Mouse (Mus musculus): ENCODE data around the gene Rufy1. TPM values are rescaled to one million over a fixed set of nuclear protein-coding genes. Genes with fewer than 3 reads are reported as not detected.
A peak's percentile ranks its signal among the peaks of the same experiment; 100 is the strongest.

The Rufy1 gene
- polyA plus RNA-seq, 1 experiment from 2014 or later, result 29.0 TPM

DNA sequence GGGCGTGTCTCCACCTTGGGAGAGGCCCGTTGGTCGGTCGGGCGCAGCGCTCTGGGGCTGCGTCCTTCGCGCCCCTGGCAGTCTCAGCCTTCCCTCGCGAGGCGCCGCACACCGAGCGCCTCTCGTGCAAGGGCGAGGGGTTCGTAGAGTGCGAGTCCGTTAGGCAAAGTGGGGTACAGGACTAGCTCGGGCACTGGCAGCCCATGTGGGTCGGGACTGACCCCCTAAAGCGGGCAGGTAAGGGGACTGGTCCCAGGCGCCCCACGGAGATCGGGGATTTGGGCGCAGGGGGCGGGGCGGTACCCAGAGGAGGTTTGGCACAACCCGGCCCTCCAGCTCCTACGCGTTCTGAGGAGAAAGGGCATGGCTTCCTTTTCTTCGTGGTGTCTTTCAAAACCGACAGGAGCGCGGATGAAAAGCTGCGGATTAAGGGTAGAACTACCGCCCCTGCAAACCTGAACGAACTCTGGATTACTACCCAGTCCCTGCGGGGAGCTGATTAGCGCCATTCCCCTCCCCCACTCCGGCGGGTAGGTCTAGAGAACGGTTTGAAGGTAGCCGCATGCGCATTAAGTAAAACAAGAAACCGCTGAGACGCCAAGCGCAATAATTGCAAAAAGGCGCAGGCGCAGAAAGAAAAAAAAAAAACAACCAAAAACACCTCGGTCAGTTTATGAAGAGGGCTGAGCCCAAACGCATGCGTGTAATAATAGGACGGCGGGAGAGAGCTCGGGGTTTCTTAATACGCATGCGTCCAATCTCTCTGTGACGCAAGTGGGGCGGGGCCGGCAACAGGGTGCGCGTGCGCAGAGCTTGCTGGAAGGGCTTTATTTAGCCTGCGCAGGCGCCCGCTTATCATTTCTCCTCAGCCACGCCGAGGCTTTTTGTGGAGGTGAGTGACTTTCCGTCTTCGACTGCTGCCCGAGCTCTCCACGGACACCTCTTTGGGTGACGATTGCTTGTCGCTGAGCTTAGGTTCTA, 53.7 kb downstream of the Rufy1 start, which contains the start of gene Hnrnph1:
Gene Hnrnph1, plus strand, starts transcription at position 80 of the 981 bp plus-strand sequence.
- Histone ChIP-seq H3K36me3 (ENCODE audit: insufficient read depth, low read length) (peaks cover 7% of the 10 kb centered on the region), H3K27ac (peak within 1 kb of the TSS; percentile 100), H3K9me3 (replicated peaks; ENCODE audit: low read length) (no peaks in the 10 kb centered on the region), H3K4me1 (replicated peaks; ENCODE audit: insufficient read depth, low read length) (0 out of 2 replicates have a peak, but pooled peaks cover 7% of the 10 kb centered on the region), H3K9ac (ENCODE audit: low read depth, low read length) (peak within 1 kb of the TSS; percentile 99), H3K27me3 (ENCODE audit: insufficient read depth, low read length) (no peaks in the 10 kb centered on the region), H3K4me2 (ENCODE audit: low read length) (peak within 1 kb of the TSS; percentile 95), H3K4me3 (replicated peaks; ENCODE audit: low read depth, low read length) (peak within 1 kb of the TSS; percentile 100)
- DNase-seq (ENCODE audit: low spot score) (peak; percentile 100), ATAC-seq (replicated peaks; ENCODE audit: low FRiP score, low read depth) (peak; percentile 89)
- under 1% methylated on average over 76 of the region's 76 CpGs for WGBS
- no peak for TF ChIP-seq CTCF (IDR thresholded peaks at IDR 0.05; ENCODE audit: low read depth)

DNA sequence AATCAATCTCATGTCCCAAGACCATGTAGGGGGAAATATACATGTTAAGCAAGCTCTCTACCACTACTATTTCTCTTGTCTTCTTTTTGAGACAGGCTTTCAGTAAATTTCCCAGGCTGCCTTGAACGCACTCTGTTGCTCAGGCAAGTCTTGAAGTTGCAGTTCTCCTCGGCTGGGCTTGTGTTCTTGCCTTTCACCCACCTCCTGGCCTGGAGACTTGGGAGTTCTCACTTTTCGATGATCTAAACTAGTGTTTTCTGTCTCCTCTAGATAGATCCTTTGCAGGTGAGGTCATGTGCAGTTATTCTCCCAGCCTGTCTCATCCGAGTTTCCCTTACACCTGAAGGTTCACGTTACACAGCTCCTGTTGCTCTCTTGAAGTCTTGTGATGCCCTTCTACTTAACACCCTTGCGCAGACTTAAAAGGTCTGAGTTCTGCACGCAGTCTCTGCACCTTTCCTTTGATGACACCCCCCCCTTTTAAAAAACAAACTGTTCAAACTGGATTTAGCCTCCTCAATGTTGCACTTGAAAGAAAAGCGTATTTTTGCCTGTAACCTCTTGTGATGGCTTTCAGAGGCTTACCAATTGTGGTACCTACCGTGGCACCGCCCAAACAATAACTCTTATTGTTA, 54.7 kb downstream of the Rufy1 start:
- peak overlapping the region; percentile 95 for H3K4me2 ChIP-seq (ENCODE audit: low read length)
- no peaks in the 10 kb centered on the region for H3K27me3 ChIP-seq (ENCODE audit: insufficient read depth, low read length)
- no peak for TF ChIP-seq CTCF (IDR thresholded peaks at IDR 0.05; ENCODE audit: low read depth)
- H3K4me1 ChIP-seq (replicated peaks; ENCODE audit: insufficient read depth, low read length), result 0 out of 2 replicates have a peak, but pooled peaks cover 7% of the 10 kb centered on the region
- H3K4me3 ChIP-seq (replicated peaks; ENCODE audit: low read depth, low read length), result peak overlapping the region; percentile 100
- WGBS, result 23% methylated on average over 10 of the region's 10 CpGs
- peak overlapping the region; percentile 100 for H3K27ac ChIP-seq
- no peaks in the 10 kb centered on the region for H3K9me3 ChIP-seq (replicated peaks; ENCODE audit: low read length)
- peak overlapping the region; percentile 79 for H3K9ac ChIP-seq (ENCODE audit: low read depth, low read length)
- no peak for ATAC-seq (replicated peaks; ENCODE audit: low FRiP score, low read depth)
- DNase-seq (ENCODE audit: low spot score), result no peak
- H3K36me3 ChIP-seq (ENCODE audit: insufficient read depth, low read length), result peaks cover 4% of the 10 kb centered on the region; the same call in 1 of the 2 replicates

DNA sequence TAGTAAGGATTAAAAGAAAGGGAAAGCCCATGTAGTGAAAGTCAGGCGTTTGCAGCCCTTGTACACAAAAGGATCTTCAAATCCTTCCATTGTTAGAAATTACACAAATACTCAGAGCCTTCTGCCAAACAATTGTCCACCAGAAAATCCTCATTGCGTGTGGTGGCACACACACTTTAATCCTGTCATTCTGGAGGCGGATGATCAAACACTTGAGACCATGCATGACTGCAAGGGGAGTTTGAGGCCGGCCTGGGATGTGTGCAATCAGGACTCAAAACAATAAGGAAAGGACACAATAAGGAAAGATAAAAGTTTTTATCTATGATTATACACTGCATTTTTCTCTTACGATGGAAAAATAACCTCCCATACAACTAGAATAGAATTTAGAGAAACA, 55.5 kb downstream of the Rufy1 start:
- 0 out of 2 replicates have a peak, but pooled peaks cover 7% of the 10 kb centered on the region for H3K4me1 ChIP-seq (replicated peaks; ENCODE audit: insufficient read depth, low read length)
- no peak overlapping the region for H3K27ac ChIP-seq
- no peak for TF ChIP-seq CTCF (IDR thresholded peaks at IDR 0.05; ENCODE audit: low read depth)
- H3K4me3 ChIP-seq (replicated peaks; ENCODE audit: low read depth, low read length), result no peak overlapping the region
- DNase-seq (ENCODE audit: low spot score) (no peak), ATAC-seq (replicated peaks; ENCODE audit: low FRiP score, low read depth) (no peak)
- peaks cover 4% of the 10 kb centered on the region; the same call in 1 of the 2 replicates for H3K36me3 ChIP-seq (ENCODE audit: insufficient read depth, low read length)
- 88% methylated on average over 5 of the region's 5 CpGs for WGBS
- no peaks in the 10 kb centered on the region for H3K9me3 ChIP-seq (replicated peaks; ENCODE audit: low read length)
- H3K9ac ChIP-seq (ENCODE audit: low read depth, low read length), result no peak overlapping the region
- H3K4me2 ChIP-seq (ENCODE audit: low read length), result no peak overlapping the region
- H3K27me3 ChIP-seq (ENCODE audit: insufficient read depth, low read length), result no peaks in the 10 kb centered on the region

DNA sequence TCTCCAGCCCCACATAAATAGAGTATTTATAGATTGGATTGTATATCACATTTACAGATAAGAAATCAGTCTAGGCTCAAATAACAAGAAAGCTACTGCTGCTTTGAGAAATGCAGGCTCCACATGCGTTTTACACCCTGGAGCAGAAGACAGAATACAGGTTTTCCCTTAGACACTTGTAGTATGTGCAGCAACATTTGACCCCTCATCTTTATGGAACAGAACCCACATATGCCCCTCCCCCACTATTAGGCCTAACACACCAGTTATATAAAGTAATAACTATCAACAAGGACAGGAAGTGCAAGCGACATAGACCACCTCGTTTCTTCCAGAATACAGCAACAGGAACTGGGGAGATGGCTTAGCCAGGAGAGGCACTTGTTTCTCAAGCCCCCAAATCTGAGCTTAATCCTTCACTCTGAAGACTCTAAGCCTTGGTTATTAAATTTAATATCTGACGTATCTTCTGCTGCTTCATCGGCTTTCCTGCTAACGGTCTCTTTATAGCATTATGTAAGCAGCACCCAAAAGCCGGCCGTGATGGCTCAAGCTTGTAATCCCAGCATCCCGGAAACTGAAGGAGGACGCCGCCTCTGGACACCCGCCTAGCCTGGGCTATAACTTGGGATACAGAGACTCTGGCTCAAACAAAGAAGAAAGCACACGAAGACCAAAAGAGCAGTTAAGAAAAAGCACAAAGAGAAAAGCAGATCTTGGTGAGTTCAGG, 56.5 kb downstream of the Rufy1 start:
- 92% methylated on average over 13 of the region's 13 CpGs for WGBS
- Histone ChIP-seq H3K27me3 (ENCODE audit: insufficient read depth, low read length) (no peaks in the 10 kb centered on the region), H3K9me3 (replicated peaks; ENCODE audit: low read length) (no peaks in the 10 kb centered on the region), H3K36me3 (ENCODE audit: insufficient read depth, low read length) (peaks cover under 1% of the 10 kb centered on the region; the same call in 1 of the 2 replicates), H3K27ac (no peak overlapping the region), H3K4me2 (ENCODE audit: low read length) (no peak overlapping the region), H3K4me1 (replicated peaks; ENCODE audit: insufficient read depth, low read length) (0 out of 2 replicates have a peak, but pooled peaks cover 7% of the 10 kb centered on the region), H3K4me3 (replicated peaks; ENCODE audit: low read depth, low read length) (no peak overlapping the region), H3K9ac (ENCODE audit: low read depth, low read length) (no peak overlapping the region)
- TF ChIP-seq CTCF (IDR thresholded peaks at IDR 0.05; ENCODE audit: low read depth), result no peak
- no peak for DNase-seq (ENCODE audit: low spot score)
- no peak for ATAC-seq (replicated peaks; ENCODE audit: low FRiP score, low read depth)

DNA sequence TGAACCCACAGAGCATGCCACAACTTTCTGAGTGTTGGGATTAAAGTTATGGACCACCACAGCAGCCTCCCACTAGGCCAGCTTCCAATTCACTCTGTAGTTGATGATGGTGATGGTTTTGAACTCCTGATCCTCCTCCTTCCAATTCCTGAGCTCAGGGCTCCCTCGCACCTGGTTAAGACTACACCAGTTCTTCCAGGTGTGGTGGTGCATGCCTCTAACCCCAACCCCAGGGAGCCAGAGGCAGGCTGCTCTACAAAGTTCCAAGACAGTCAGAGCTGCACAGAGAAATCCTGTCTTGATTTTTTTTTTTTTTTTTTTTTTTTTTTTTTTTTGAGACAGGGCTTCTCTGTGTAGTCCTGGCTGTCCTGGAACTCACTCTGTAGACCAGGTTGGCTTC, 57.3 kb downstream of the Rufy1 start:
- H3K4me3 ChIP-seq (replicated peaks; ENCODE audit: low read depth, low read length), result no peak overlapping the region
- no peak for TF ChIP-seq CTCF (IDR thresholded peaks at IDR 0.05; ENCODE audit: low read depth)
- ATAC-seq (replicated peaks; ENCODE audit: low FRiP score, low read depth) (no peak), DNase-seq (ENCODE audit: low spot score) (no peak)
- H3K27me3 ChIP-seq (ENCODE audit: insufficient read depth, low read length), result no peaks in the 10 kb centered on the region
- H3K4me2 ChIP-seq (ENCODE audit: low read length), result no peak overlapping the region
- no peaks in the 10 kb centered on the region for H3K36me3 ChIP-seq (ENCODE audit: insufficient read depth, low read length)
- H3K27ac ChIP-seq, result no peak overlapping the region
- no peaks in the 10 kb centered on the region for H3K9me3 ChIP-seq (replicated peaks; ENCODE audit: low read length)
- WGBS, result 95% methylated on average over 1 of the region's 1 CpGs
- H3K4me1 ChIP-seq (replicated peaks; ENCODE audit: insufficient read depth, low read length), result 0 out of 2 replicates have a peak, but pooled peaks cover 7% of the 10 kb centered on the region
- no peak overlapping the region for H3K9ac ChIP-seq (ENCODE audit: low read depth, low read length)

DNA sequence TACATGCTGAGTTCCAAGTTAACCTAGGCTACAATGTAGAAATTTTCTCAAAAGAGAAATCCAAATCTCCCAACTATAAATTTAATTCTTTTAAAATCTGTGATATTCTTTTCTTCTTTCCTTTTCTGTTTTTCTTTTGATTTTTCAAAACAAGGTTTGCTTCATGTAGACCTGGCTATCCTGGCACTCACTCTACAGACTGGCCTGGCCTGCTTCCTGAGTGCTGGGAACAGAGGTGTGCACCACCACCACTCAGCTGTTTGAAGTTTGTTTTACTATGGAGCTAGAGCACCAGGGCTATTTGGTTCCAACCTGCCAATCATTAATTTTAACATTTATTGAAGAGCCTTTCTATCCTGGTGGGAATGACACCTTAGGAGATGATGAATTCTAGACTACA, 57.8 kb downstream of the Rufy1 start:
- ATAC-seq (replicated peaks; ENCODE audit: low FRiP score, low read depth) (no peak), DNase-seq (ENCODE audit: low spot score) (no peak)
- Histone ChIP-seq H3K4me1 (replicated peaks; ENCODE audit: insufficient read depth, low read length) (0 out of 2 replicates have a peak, but pooled peaks cover 7% of the 10 kb centered on the region), H3K4me3 (replicated peaks; ENCODE audit: low read depth, low read length) (no peak overlapping the region), H3K27me3 (ENCODE audit: insufficient read depth, low read length) (no peaks in the 10 kb centered on the region), H3K36me3 (ENCODE audit: insufficient read depth, low read length) (no peaks in the 10 kb centered on the region), H3K9ac (ENCODE audit: low read depth, low read length) (no peak overlapping the region), H3K27ac (no peak overlapping the region), H3K9me3 (replicated peaks; ENCODE audit: low read length) (no peaks in the 10 kb centered on the region), H3K4me2 (ENCODE audit: low read length) (no peak overlapping the region)
- TF ChIP-seq CTCF (IDR thresholded peaks at IDR 0.05; ENCODE audit: low read depth), result no peak
